Mouse (Mus musculus) erythroblast, embryonic 14.5 days (primary cell): ENCODE measurements around the gene Mtss1l.

Source experiments
- GATA1 ChIP-seq: IDR thresholded peaks from 2 replicates; pipeline ENCODE4 v1.6.1; 2012; ENCODE audit warnings: low read length, inconsistent platforms, mixed read lengths
- TAL1 ChIP-seq: IDR thresholded peaks from 3 replicates; pipeline ENCODE4 v1.6.1; 2012; ENCODE audit warnings: low read length, inconsistent platforms, mixed read lengths

- TF ChIP-seq GATA1 = no peak
- TF ChIP-seq TAL1 = no peak
These were observed 4.1 kb upstream of the Mtss1l start for GRCm38 (mm10) chr8:110717131-110717530.
